21 mouse cellular contexts compared by ENCODE assay signal in genomic region chr15:45178341-45178740, GRCm38 (mm10).
DNase-seq lines count a peak whose midpoint lies in the region; ATAC-seq and TF ChIP-seq lines count a peak whose summit lies in the region.
"Had no signal": no experiment of that assay in that cellular context is flagged by ENCODE, and none has a peak within 500 bp of the region (broad histone marks: within the 10 kb centered on the region; RNA-seq: fewer than 3 reads in every experiment).

No protein-coding gene starts in this region.

- peak; percentile 56 for TF ChIP-seq CTCF in left cerebral cortex, adult 2 months (IDR thresholded peaks at IDR 0.05)

- H3K36me3 ChIP-seq in embryonic facial prominence, embryonic 11.5 days (replicated peaks; ENCODE audit: control insufficient read depth, insufficient read depth, low read depth, low read length) = no peaks in the 10 kb centered on the region
- H3K36me3 ChIP-seq in embryonic facial prominence, embryonic 10.5 days (replicated peaks) = no peaks in the 10 kb centered on the region
- H3K36me3 ChIP-seq: embryonic facial prominence, embryonic 12.5 days; forebrain, embryonic 12.5 days; limb, embryonic 13.5 days; lung, embryonic 15.5 days; neural tube, embryonic 12.5 days had no signal

- H3K4me1 ChIP-seq in embryonic facial prominence, embryonic 11.5 days (ENCODE audit: control insufficient read depth, insufficient read depth, low read length) = no peaks in the 10 kb centered on the region
- no peaks in the 10 kb centered on the region for H3K4me1 ChIP-seq in embryonic facial prominence, embryonic 10.5 days
- H3K4me1 ChIP-seq: embryonic facial prominence, embryonic 12.5 days; forebrain, embryonic 12.5 days; limb, embryonic 13.5 days; lung, embryonic 15.5 days; neural tube, embryonic 12.5 days had no signal

- intact Hi-C loops in left cerebral cortex, adult 2 months (cut with DNase I) = no loop called here

- no peak overlapping the region for H3K27ac ChIP-seq in embryonic facial prominence, embryonic 11.5 days (replicated peaks; ENCODE audit: low read depth, low read length)
- H3K27ac ChIP-seq in embryonic facial prominence, embryonic 10.5 days (replicated peaks) = no peak overlapping the region
- H3K27ac ChIP-seq in left cerebral cortex, adult 2 months = no peak overlapping the region
- H3K27ac ChIP-seq: embryonic facial prominence, embryonic 12.5 days; forebrain, embryonic 12.5 days; limb, embryonic 13.5 days; lung, embryonic 15.5 days; neural tube, embryonic 12.5 days had no signal

- H3K9ac ChIP-seq in embryonic facial prominence, embryonic 11.5 days (replicated peaks; ENCODE audit: low read length) = no peak overlapping the region
- H3K9ac ChIP-seq: embryonic facial prominence, embryonic 12.5 days; forebrain, embryonic 12.5 days; limb, embryonic 13.5 days; lung, embryonic 15.5 days; neural tube, embryonic 12.5 days had no signal

- no peaks in the 10 kb centered on the region for H3K27me3 ChIP-seq in embryonic facial prominence, embryonic 11.5 days (ENCODE audit: control insufficient read depth, insufficient read depth, low read length)
- no peaks in the 10 kb centered on the region for H3K27me3 ChIP-seq in embryonic facial prominence, embryonic 10.5 days (replicated peaks; ENCODE audit: low read depth, poor library complexity, severe bottlenecking)
- H3K27me3 ChIP-seq: embryonic facial prominence, embryonic 12.5 days; forebrain, embryonic 12.5 days; limb, embryonic 13.5 days; lung, embryonic 15.5 days; neural tube, embryonic 12.5 days had no signal

- H3K9me3 ChIP-seq in embryonic facial prominence, embryonic 11.5 days (replicated peaks; ENCODE audit: control insufficient read depth, low read length) = no peaks in the 10 kb centered on the region
- no peaks in the 10 kb centered on the region for H3K9me3 ChIP-seq in embryonic facial prominence, embryonic 10.5 days
- H3K9me3 ChIP-seq: embryonic facial prominence, embryonic 12.5 days; forebrain, embryonic 12.5 days; limb, embryonic 13.5 days; lung, embryonic 15.5 days; neural tube, embryonic 12.5 days had no signal

- ATAC-seq in embryonic facial prominence, embryonic 11.5 days (replicated peaks; ENCODE audit: insufficient number of reproducible peaks, low FRiP score, low TSS enrichment, low read depth) = no peak
- ATAC-seq: CD4-positive, CD25-positive, alpha-beta regulatory T cell, adult 4 months; inflammation-experienced regulatory T-cells, adult 6 months had no signal

- peak; percentile 50 for DNase-seq in embryonic facial prominence, embryonic 11.5 days (ENCODE audit: low spot score)
- DNase-seq in embryonic facial prominence, embryonic 10.5 days (ENCODE audit: low spot score) = no peak
- no peak for DNase-seq in left cerebral cortex, adult 2 months (ENCODE audit: extremely low spot score in 1 of 2, low spot score in 2 of 2)
- DNase-seq in left cerebral cortex, adult 11 months (ENCODE audit: low spot score) = no peak
- peak; percentile 33 for DNase-seq in MEL-GATA-1-ER (ENCODE audit: extremely low read depth, low read depth)
- DNase-seq in retina, embryonic 14.5 days (ENCODE audit: low spot score) = peak; percentile 54
- no peak for DNase-seq in ovary, adult 18-20 months (ENCODE audit: low spot score)
- DNase-seq in right cerebral cortex, adult 2 months (ENCODE audit: low spot score in 2 of 2) = no peak
- DNase-seq: adrenal gland, postnatal 14 days; cerebellum, adult 11-12 months; gastrocnemius, postnatal 14 days; kidney, postnatal 14 days; right cerebral cortex, adult 18-20 months; thymus, adult 2 months had no signal

- no peak overlapping the region for H3K4me2 ChIP-seq in embryonic facial prominence, embryonic 11.5 days (ENCODE audit: low read depth, low read length)
- H3K4me2 ChIP-seq: embryonic facial prominence, embryonic 12.5 days; forebrain, embryonic 12.5 days; limb, embryonic 13.5 days; lung, embryonic 15.5 days; neural tube, embryonic 12.5 days had no signal

- H3K4me3 ChIP-seq in embryonic facial prominence, embryonic 11.5 days (ENCODE audit: low read depth, low read length) = no peak overlapping the region
- no peak overlapping the region for H3K4me3 ChIP-seq in embryonic facial prominence, embryonic 10.5 days
- no peak overlapping the region for H3K4me3 ChIP-seq in left cerebral cortex, adult 2 months
- H3K4me3 ChIP-seq: embryonic facial prominence, embryonic 12.5 days; forebrain, embryonic 12.5 days; limb, embryonic 13.5 days; lung, embryonic 15.5 days; neural tube, embryonic 12.5 days had no signal

- 44% methylated on average over 2 of the region's 2 CpGs for WGBS in embryonic facial prominence, embryonic 11.5 days
- 56% methylated on average over 2 of the region's 2 CpGs for WGBS in embryonic facial prominence, embryonic 10.5 days

Comparison
In these comparisons a context has a peak if more than half of its experiments do, and no peak if none do; other contexts are left out.
1. DNase-seq: peak in embryonic facial prominence, embryonic 11.5 days (single experiment), MEL-GATA-1-ER (single experiment) and retina, embryonic 14.5 days (single experiment); none in embryonic facial prominence, embryonic 10.5 days (single experiment), left cerebral cortex, adult 2 months (0 of 2), left cerebral cortex, adult 11 months (single experiment), ovary, adult 18-20 months (single experiment) and right cerebral cortex, adult 2 months (0 of 2).